Mouse (Mus musculus): ENCODE measurements around the gene Ifna11.
"Not testable (repeated sequence)": the region's sequence is repeated elsewhere in the genome, so short reads cannot be mapped to it uniquely, and the experiment has no call there.

Ifna11 gene

GRCm38 (mm10) chr4:88819659-88820058 is at the start of gene Ifna11:
Gene Ifna11 (plus strand): TSS chr4:88819959.
- no peak for DNase-seq (ENCODE audit: low spot score)

GRCm38 (mm10) chr4:88773534-88773933 is 46.2 kb upstream of the Ifna11 start, which contains the start of gene Gm13290:
Gene Gm13290 (plus strand): TSS chr4:88773834.
- DNase-seq (ENCODE audit: low spot score) = not testable (repeated sequence)

GRCm38 (mm10) chr4:88776622-88777021 is 43.1 kb upstream of the Ifna11 start, which contains the start of gene Gm13289:
Gene Gm13289 (plus strand): TSS chr4:88776922.
- DNase-seq (ENCODE audit: low spot score) = not testable (repeated sequence)

DNA sequence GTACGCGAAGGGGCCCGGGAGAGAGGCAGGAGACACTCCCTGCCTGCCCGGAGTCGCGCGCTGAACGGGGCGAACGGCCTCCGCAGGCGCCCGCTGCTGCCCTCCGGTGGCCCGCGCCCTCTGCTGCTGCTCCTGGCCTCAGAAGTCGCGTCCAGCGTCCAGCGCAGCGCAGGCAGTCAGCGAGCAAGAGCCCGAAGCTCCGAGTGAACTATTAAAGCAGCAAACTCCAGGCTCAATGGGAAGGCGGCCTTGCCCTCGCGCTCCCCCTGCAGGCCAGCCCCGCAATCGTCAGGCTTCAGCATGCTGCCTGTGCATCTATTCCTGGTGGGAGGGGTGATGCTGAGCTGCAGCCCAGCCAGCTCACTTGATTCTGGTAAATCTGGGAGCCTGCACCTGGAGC is 40.2 kb upstream of the Ifna11 start, which contains the start of gene Gm13272:
TSS of gene Gm13272 (plus strand) at position 301 of the 400 bp plus-strand sequence.
- DNase-seq (ENCODE audit: low spot score) = not testable (repeated sequence)

GRCm38 (mm10) chr4:88780320-88780719 is 39.4 kb upstream of the Ifna11 start:
- DNase-seq (ENCODE audit: low spot score) = not testable (repeated sequence)

DNA sequence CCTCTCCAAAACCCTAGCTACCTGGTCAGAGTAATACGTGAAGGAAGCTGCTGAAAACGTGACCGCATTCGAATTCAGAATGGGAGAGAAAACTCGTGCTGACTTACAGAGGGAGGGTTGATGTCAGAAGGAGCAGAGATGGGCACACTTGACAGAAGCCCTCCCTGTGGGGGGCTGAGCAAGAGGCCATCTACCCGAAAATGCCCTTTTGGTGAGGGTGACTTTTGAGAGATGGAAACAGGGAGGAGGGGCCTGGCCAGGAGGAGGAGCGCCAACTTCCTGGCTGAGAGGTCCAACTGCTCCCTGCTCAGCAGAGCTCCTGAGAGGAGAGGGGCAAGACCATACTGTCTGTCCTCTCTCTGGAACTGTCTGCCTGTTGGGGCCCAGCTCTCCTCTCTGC is 37.9 kb upstream of the Ifna11 start, which contains the start of gene Ifnz:
TSS of gene Ifnz (plus strand) at position 301 of the 400 bp plus-strand sequence.
- not testable (repeated sequence) for DNase-seq (ENCODE audit: low spot score)

DNA sequence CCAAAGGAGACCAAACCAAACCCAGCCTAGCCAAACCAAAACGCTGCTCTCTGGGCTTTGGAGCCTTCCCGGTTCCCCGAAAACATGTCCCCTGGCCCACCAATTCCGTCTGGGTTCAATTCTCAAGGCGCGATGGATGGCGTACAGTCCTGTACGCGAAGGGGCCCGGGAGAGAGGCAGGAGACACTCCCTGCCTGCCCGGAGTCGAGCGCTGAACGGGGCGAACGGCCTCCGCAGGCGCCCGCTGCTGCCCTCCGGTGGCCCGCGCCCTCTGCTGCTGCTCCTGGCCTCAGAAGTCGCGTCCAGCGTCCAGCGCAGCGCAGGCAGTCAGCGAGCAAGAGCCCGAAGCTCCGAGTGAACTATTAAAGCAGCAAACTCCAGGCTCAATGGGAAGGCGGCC is 37.4 kb upstream of the Ifna11 start:
- peak; percentile 31 for DNase-seq (ENCODE audit: low spot score)

DNA sequence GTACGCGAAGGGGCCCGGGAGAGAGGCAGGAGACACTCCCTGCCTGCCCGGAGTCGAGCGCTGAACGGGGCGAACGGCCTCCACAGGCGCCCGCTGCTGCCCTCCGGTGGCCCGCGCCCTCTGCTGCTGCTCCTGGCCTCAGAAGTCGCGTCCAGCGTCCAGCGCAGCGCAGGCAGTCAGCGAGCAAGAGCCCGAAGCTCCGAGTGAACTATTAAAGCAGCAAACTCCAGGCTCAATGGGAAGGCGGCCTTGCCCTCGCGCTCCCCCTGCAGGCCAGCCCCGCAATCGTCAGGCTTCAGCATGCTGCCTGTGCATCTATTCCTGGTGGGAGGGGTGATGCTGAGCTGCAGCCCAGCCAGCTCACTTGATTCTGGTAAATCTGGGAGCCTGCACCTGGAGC is 34.4 kb upstream of the Ifna11 start, which contains the start of gene Gm13276:
TSS of gene Gm13276 (plus strand) at position 301 of the 400 bp plus-strand sequence.
- DNase-seq (ENCODE audit: low spot score) = not testable (repeated sequence)

DNA sequence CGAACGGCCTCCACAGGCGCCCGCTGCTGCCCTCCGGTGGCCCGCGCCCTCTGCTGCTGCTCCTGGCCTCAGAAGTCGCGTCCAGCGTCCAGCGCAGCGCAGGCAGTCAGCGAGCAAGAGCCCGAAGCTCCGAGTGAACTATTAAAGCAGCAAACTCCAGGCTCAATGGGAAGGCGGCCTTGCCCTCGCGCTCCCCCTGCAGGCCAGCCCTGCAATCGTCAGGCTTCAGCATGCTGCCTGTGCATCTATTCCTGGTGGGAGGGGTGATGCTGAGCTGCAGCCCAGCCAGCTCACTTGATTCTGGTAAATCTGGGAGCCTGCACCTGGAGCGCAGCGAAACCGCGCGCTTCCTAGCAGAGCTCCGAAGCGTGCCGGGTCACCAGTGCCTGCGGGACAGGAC is 31.4 kb upstream of the Ifna11 start, which contains the start of gene Gm13277:
TSS of gene Gm13277 (plus strand) at position 231 of the 400 bp plus-strand sequence.
- DNase-seq (ENCODE audit: low spot score) = peak; percentile 62

GRCm38 (mm10) chr4:88791250-88791649 is 28.5 kb upstream of the Ifna11 start, which contains the start of gene Gm13278:
Gene Gm13278 (plus strand): TSS chr4:88791550.
- not testable (repeated sequence) for DNase-seq (ENCODE audit: low spot score)

GRCm38 (mm10) chr4:88793936-88794675 is 25.7 kb upstream of the Ifna11 start, which contains the start of gene Gm13275:
Gene Gm13275 (plus strand): TSS chr4:88794487.
- peak; percentile 71 for DNase-seq (ENCODE audit: low spot score)

DNA sequence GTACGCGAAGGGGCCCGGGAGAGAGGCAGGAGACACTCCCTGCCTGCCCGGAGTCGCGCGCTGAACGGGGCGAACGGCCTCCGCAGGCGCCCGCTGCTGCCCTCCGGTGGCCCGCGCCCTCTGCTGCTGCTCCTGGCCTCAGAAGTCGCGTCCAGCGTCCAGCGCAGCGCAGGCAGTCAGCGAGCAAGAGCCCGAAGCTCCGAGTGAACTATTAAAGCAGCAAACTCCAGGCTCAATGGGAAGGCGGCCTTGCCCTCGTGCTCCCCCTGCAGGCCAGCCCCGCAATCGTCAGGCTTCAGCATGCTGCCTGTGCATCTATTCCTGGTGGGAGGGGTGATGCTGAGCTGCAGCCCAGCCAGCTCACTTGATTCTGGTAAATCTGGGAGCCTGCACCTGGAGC is 22.7 kb upstream of the Ifna11 start, which contains the start of gene Gm13279:
TSS of gene Gm13279 (plus strand) at position 301 of the 400 bp plus-strand sequence.
- DNase-seq (ENCODE audit: low spot score) = not testable (repeated sequence)

DNA sequence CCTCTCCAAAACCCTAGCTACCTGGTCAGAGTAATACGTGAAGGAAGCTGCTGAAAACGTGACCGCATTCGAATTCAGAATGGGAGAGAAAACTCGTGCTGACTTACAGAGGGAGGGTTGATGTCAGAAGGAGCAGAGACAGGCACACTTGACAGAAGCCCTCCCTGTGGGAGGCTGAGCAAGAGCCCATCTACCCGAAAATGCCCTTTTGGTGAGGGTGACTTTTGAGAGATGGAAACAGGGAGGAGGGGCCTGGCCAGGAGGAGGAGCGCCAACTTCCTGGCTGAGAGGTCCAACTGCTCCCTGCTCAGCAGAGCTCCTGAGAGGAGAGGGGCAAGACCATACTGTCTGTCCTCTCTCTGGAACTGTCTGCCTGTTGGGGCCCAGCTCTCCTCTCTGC is 20.4 kb upstream of the Ifna11 start, which contains the start of gene Gm13285:
TSS of gene Gm13285 (plus strand) at position 301 of the 400 bp plus-strand sequence.
- not testable (repeated sequence) for DNase-seq (ENCODE audit: low spot score)

GRCm38 (mm10) chr4:88802954-88803353 is 16.8 kb upstream of the Ifna11 start, which contains the start of gene Gm13287:
Gene Gm13287 (plus strand): TSS chr4:88803254.
- not testable (repeated sequence) for DNase-seq (ENCODE audit: low spot score)

DNA sequence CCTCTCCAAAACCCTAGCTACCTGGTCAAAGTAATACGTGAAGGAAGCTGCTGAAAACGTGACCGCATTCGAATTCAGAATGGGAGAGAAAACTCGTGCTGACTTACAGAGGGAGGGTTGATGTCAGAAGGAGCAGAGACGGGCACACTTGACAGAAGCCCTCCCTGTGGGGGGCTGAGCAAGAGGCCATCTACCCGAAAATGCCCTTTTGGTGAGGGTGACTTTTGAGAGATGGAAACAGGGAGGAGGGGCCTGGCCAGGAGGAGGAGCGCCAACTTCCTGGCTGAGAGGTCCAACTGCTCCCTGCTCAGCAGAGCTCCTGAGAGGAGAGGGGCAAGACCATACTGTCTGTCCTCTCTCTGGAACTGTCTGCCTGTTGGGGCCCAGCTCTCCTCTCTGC is 14.5 kb upstream of the Ifna11 start, which contains the start of gene Gm13288:
TSS of gene Gm13288 (plus strand) at position 301 of the 400 bp plus-strand sequence.
- DNase-seq (ENCODE audit: low spot score) = not testable (repeated sequence)

- peak; percentile 49 for DNase-seq (ENCODE audit: low spot score)
Observed at GRCm38 (mm10) chr4:88805761-88806160, 14.0 kb upstream of the Ifna11 start.

DNA sequence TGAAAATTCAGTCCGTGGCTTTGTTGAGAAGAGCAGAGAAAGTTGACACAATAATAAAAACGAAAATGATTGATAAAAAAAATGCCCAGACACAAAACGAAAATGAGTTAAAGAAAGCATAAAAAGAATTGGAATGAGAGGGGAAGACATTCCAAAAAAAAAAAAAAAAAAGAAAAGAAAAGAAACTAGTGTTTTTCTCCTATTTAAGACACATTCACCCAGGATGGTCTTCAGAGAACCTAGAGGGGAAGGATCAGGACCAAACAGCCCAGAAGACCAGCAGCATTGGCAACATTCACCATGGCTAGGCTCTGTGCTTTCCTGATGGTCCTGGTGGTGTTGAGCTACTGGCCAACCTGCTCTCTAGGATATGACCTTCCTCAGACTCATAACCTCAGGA is 3.8 kb upstream of the Ifna11 start, which contains the start of gene Ifna7:
TSS of gene Ifna7 (plus strand) at position 301 of the 400 bp plus-strand sequence.
- no peak for DNase-seq (ENCODE audit: low spot score)

GRCm38 (mm10) chr4:88822995-88823394 is 3.2 kb downstream of the Ifna11 start:
- no peak for DNase-seq (ENCODE audit: low spot score)

DNA sequence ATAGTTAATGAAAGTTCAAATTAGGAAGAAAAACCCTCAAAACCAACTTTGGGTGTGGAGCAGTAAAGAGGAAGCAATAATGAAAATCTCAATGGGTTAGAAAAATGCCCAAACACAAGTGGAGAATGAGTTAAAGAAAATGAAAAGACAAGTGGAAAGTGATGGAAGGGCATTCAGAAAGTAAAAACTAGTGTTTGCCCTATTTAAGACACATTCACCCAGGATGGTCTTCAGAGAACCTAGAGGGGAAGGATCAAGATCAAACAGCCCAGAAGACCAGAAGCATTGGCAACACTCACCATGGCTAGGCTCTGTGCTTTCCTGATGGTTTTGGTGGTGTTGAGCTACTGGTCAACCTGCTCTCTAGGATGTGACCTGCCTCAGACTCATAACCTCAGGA is 7.4 kb downstream of the Ifna11 start, which contains the start of gene Ifna6:
TSS of gene Ifna6 (plus strand) at position 301 of the 400 bp plus-strand sequence.
- DNase-seq (ENCODE audit: low spot score) = not testable (repeated sequence)

DNA sequence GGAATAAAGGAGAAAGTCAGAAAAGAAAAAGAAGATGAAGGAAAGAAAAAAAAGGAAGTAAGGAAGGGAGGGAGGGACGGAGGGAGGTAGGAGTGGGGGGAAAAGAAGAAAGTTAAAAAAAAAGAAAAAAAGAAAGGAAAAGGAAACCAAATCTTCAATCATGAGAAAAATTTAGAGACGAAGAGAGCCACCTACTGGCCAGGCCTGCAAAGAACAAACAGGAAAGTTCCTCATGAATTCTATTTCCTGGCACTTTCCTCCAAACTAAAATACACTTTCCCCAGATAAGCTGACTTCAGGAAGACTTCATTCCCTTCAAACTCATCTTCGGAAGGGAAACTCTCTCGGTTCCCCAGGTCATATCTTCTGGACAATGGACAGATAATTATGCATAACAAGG is 10.8 kb downstream of the Ifna11 start:
- DNase-seq (ENCODE audit: low spot score) = no peak

- DNase-seq (ENCODE audit: low spot score) = not testable (repeated sequence)
Observed at GRCm38 (mm10) chr4:88835225-88835624, 15.5 kb downstream of the Ifna11 start, which contains the start of gene Ifna5. Gene Ifna5 (plus strand): TSS chr4:88835525.

DNA sequence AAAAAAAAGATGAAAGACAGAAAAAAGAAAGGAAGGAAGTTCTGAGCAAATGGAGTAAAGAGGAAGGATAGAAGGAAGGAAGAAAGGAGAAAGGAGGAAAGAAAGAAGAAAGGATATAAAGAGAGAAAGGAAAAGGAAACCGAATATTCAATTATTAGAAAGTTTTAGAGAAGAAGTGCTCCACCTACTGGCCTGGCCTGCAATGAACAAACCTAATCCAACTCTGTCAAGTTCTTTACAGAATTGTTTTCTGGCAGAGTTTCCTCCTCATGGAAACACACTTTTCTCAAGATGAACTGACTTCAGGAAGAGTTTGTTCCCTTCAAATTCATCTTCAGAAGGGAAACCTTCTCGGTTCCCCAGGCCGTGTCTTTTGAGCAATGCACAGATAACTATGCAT is 19.1 kb downstream of the Ifna11 start:
- no peak for DNase-seq (ENCODE audit: low spot score)
